Mouse (Mus musculus) lung, postnatal 10 days (tissue): Measurements from ENCODE around the gene Car11.
A peak's percentile ranks its signal among the peaks of the same experiment; 100 is the strongest.

Experiments
- DNase-seq: peaks from one replicate; pipeline ENCODE4 v3.0.0; 2021

Gene Car11

GRCm38 (mm10) chr7:45726419-45726818, 26.8 kb downstream of the Car11 start:
- DNase-seq: no peak

GRCm38 (mm10) chr7:45727625-45728024, 28.0 kb downstream of the Car11 start:
- no peak for DNase-seq

- peak; percentile 75 for DNase-seq
Observed at GRCm38 (mm10) chr7:45730727-45731431, 31.2 kb downstream of the Car11 start.

GRCm38 (mm10) chr7:45733477-45733876, 33.8 kb downstream of the Car11 start:
- DNase-seq: no peak

GRCm38 (mm10) chr7:45739162-45739763, 39.6 kb downstream of the Car11 start:
- peak; percentile 90 for DNase-seq

GRCm38 (mm10) chr7:45739820-45740219, 40.2 kb downstream of the Car11 start:
- DNase-seq: no peak

GRCm38 (mm10) chr7:45741308-45741707, 41.7 kb downstream of the Car11 start:
- no peak for DNase-seq

GRCm38 (mm10) chr7:45741777-45742176, 42.1 kb downstream of the Car11 start:
- DNase-seq: no peak

GRCm38 (mm10) chr7:45742338-45742737, 42.7 kb downstream of the Car11 start:
- DNase-seq: no peak

GRCm38 (mm10) chr7:45744387-45744786, 44.7 kb downstream of the Car11 start:
- peak; percentile 91 for DNase-seq

GRCm38 (mm10) chr7:45746518-45746917, 46.9 kb downstream of the Car11 start:
- no peak for DNase-seq

- no peak for DNase-seq
Observed at GRCm38 (mm10) chr7:45747450-45747849, 47.8 kb downstream of the Car11 start.

GRCm38 (mm10) chr7:45748110-45748509, 48.5 kb downstream of the Car11 start:
- no peak for DNase-seq

- no peak for DNase-seq
Observed at GRCm38 (mm10) chr7:45749401-45749800, 49.8 kb downstream of the Car11 start.

- DNase-seq: no peak
Observed at GRCm38 (mm10) chr7:45750162-45750561, 50.5 kb downstream of the Car11 start.
